Mouse (Mus musculus): ENCODE measurements around the gene Metap2. TPM values are rescaled to one million over a fixed set of nuclear protein-coding genes. Genes with fewer than 3 reads are reported as not detected.
A peak's percentile ranks its signal among the peaks of the same experiment; 100 is the strongest.
"Not testable (repeated sequence)": the region's sequence is repeated elsewhere in the genome, so short reads cannot be mapped to it uniquely, and the experiment has no call there.

Metap2 gene
- total RNA-seq, 2 experiments from 2014 or later: 134 to 137 TPM

GRCm38 (mm10) chr10:93868401-93868800 is 28.5 kb downstream of the Metap2 start:
- no peak for DNase-seq (ENCODE audit: low spot score in 2 of 2)

GRCm38 (mm10) chr10:93856095-93856494 is 40.8 kb downstream of the Metap2 start:
- no peak for DNase-seq (ENCODE audit: low spot score in 2 of 2)

GRCm38 (mm10) chr10:93855126-93855525 is 41.8 kb downstream of the Metap2 start:
- no peak for DNase-seq (ENCODE audit: low spot score in 2 of 2)

GRCm38 (mm10) chr10:93846706-93847105 is 50.2 kb downstream of the Metap2 start:
- no peak for DNase-seq (ENCODE audit: low spot score in 2 of 2)

- DNase-seq (ENCODE audit: low spot score in 2 of 2): not testable (repeated sequence)
Measured at GRCm38 (mm10) chr10:93835115-93835514, 61.8 kb downstream of the Metap2 start.

GRCm38 (mm10) chr10:93834394-93834745 is 62.5 kb downstream of the Metap2 start:
- DNase-seq (ENCODE audit: low spot score in 2 of 2): no peak

- no peak for DNase-seq (ENCODE audit: low spot score in 2 of 2)
Measured at GRCm38 (mm10) chr10:93833699-93834393, 63.0 kb downstream of the Metap2 start.

- no peak for DNase-seq (ENCODE audit: low spot score in 2 of 2)
Measured at GRCm38 (mm10) chr10:93833370-93833698, 63.6 kb downstream of the Metap2 start.

- DNase-seq (ENCODE audit: low spot score in 2 of 2): no peak
Measured at GRCm38 (mm10) chr10:93832811-93833210, 64.1 kb downstream of the Metap2 start.

- DNase-seq (ENCODE audit: low spot score in 2 of 2): no peak
Measured at GRCm38 (mm10) chr10:93831730-93832574, 64.9 kb downstream of the Metap2 start.

- no peak for DNase-seq (ENCODE audit: low spot score in 2 of 2)
Measured at GRCm38 (mm10) chr10:93830931-93831729, 65.8 kb downstream of the Metap2 start, which contains the start of gene Usp44. Gene Usp44, plus strand, starts transcription at chr10:93831555.

- DNase-seq (ENCODE audit: low spot score in 2 of 2): no peak
Measured at GRCm38 (mm10) chr10:93829898-93830831, 66.7 kb downstream of the Metap2 start.

GRCm38 (mm10) chr10:93818661-93819060 is 78.2 kb downstream of the Metap2 start:
- peak; percentile 52 to 55 for DNase-seq (ENCODE audit: low spot score in 2 of 2)

- peak in 1 of 2 experiments; percentile 18 for DNase-seq (ENCODE audit: low spot score in 2 of 2)
Measured at GRCm38 (mm10) chr10:93813755-93814154, 83.1 kb downstream of the Metap2 start.

- DNase-seq (ENCODE audit: low spot score in 2 of 2): peak; percentile 81 to 87
Measured at GRCm38 (mm10) chr10:93812774-93813415, 84.0 kb downstream of the Metap2 start.

- no peak for DNase-seq (ENCODE audit: low spot score in 2 of 2)
Measured at GRCm38 (mm10) chr10:93812098-93812497, 84.8 kb downstream of the Metap2 start.

- DNase-seq (ENCODE audit: low spot score in 2 of 2): no peak
Measured at GRCm38 (mm10) chr10:93810590-93811185, 86.2 kb downstream of the Metap2 start.

- not testable (repeated sequence) for DNase-seq (ENCODE audit: low spot score in 2 of 2)
Measured at GRCm38 (mm10) chr10:93809438-93809837, 87.5 kb downstream of the Metap2 start.
